9 mouse cellular contexts compared by ENCODE assay signal in the genomic region with DNA sequence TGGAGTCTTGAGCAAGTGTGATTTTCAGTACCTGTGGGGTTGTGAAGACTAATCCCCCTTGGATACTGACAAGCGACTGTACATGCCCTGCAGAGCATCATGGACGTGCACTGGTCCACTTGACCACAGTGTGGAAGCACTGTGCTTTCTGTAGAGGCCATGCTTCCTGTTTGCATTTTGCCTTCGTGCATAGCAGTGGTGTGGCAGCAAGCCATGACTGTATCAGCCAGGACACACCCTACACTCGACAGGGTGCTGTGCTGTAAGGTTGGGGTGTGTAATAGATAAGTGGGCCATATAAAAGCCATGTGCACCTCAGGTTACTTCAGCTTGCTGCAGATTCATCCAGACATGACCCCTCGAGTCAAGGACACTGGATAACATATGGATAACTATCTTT. TPM values are rescaled to one million over a fixed set of nuclear protein-coding genes. Genes with fewer than 3 reads are reported as not detected.
DNase-seq lines count a peak whose midpoint lies in the region; ATAC-seq and TF ChIP-seq lines count a peak whose summit lies in the region.
"Had no signal": no experiment of that assay in that cellular context is flagged by ENCODE, and none has a peak within 500 bp of the region (broad histone marks: within the 10 kb centered on the region; RNA-seq: fewer than 3 reads in every experiment).

No protein-coding gene starts in this region.

- DNase-seq in kidney, adult 2 months = no peak
- DNase-seq in gastrocnemius, adult 18-20 months (ENCODE audit: low spot score) = no peak
- DNase-seq in frontal cortex, postnatal 25 days (ENCODE audit: low spot score in 2 of 2) = no peak
- DNase-seq in hindbrain, embryonic 10.5 days (ENCODE audit: low spot score) = no peak

- TF ChIP-seq POLR2A in kidney, adult 2 months (IDR thresholded peaks at IDR 0.05; ENCODE audit: low read depth, low read length) = no peak
- no peak for TF ChIP-seq POLR2A in ES-Bruce4 (IDR thresholded peaks at IDR 0.05; ENCODE audit: insufficient read depth, low read length)

- H3K4me3 ChIP-seq in kidney, adult 2 months (ENCODE audit: insufficient read depth, low read depth, low read length) = no peak overlapping the region
- no peak overlapping the region for H3K4me3 ChIP-seq in kidney, embryonic 14.5 days (ENCODE audit: low read length)
- H3K4me3 ChIP-seq in ES-Bruce4 (ENCODE audit: low read depth, low read length) = no peak overlapping the region
- H3K4me3 ChIP-seq in megakaryocyte, embryonic 14.5 days (replicated peaks) = peak overlapping the region; percentile 76
- no peak overlapping the region for H3K4me3 ChIP-seq in hindbrain, embryonic 10.5 days
- H3K4me3 ChIP-seq: hindbrain, embryonic 15.5 days had no signal

- no peaks in the 10 kb centered on the region for H3K27me3 ChIP-seq in kidney, adult 2 months (replicated peaks; ENCODE audit: control insufficient read depth, insufficient read depth, low read length)
- H3K27me3 ChIP-seq in kidney, embryonic 14.5 days (ENCODE audit: control insufficient read depth, insufficient read depth, low read length) = no peaks in the 10 kb centered on the region
- no peaks in the 10 kb centered on the region for H3K27me3 ChIP-seq in ES-Bruce4 (ENCODE audit: control insufficient read depth, insufficient read depth, low read length, poor library complexity, severe bottlenecking)
- H3K27me3 ChIP-seq in megakaryocyte, embryonic 14.5 days (replicated peaks) = peaks cover 21% of the 10 kb centered on the region
- no peaks in the 10 kb centered on the region for H3K27me3 ChIP-seq in hindbrain, embryonic 10.5 days (ENCODE audit: insufficient read depth, poor library complexity, severe bottlenecking)
- H3K27me3 ChIP-seq: hindbrain, embryonic 15.5 days had no signal

- no peaks in the 10 kb centered on the region for H3K36me3 ChIP-seq in kidney, adult 2 months (ENCODE audit: control insufficient read depth, insufficient read depth, low read length)
- no peaks in the 10 kb centered on the region for H3K36me3 ChIP-seq in kidney, embryonic 14.5 days (ENCODE audit: control insufficient read depth, insufficient read depth, low read length)
- H3K36me3 ChIP-seq in ES-Bruce4 (ENCODE audit: control insufficient read depth, insufficient read depth, low read length, poor library complexity, severe bottlenecking) = no peaks in the 10 kb centered on the region
- no peaks in the 10 kb centered on the region for H3K36me3 ChIP-seq in megakaryocyte, embryonic 14.5 days (replicated peaks; ENCODE audit: low read length)
- H3K36me3 ChIP-seq in hindbrain, embryonic 10.5 days = no peaks in the 10 kb centered on the region
- H3K36me3 ChIP-seq: hindbrain, embryonic 15.5 days had no signal

- no peaks in the 10 kb centered on the region for H3K4me1 ChIP-seq in kidney, adult 2 months (ENCODE audit: control insufficient read depth, insufficient read depth, low read length)
- H3K4me1 ChIP-seq in kidney, embryonic 14.5 days (ENCODE audit: control insufficient read depth, insufficient read depth, low read length) = 0 out of 2 replicates have a peak, but pooled peaks cover 3% of the 10 kb centered on the region
- no peaks in the 10 kb centered on the region for H3K4me1 ChIP-seq in ES-Bruce4 (ENCODE audit: control insufficient read depth, insufficient read depth, low read length)
- H3K4me1 ChIP-seq in megakaryocyte, embryonic 14.5 days = peaks cover 24% of the 10 kb centered on the region
- H3K4me1 ChIP-seq in hindbrain, embryonic 10.5 days (replicated peaks) = peaks cover 7% of the 10 kb centered on the region

- WGBS in kidney, adult 2 months = 52% methylated on average over 5 of the region's 5 CpGs
- WGBS in kidney, embryonic 14.5 days = 61% methylated on average over 5 of the region's 5 CpGs
- WGBS in hindbrain, embryonic 10.5 days = 76% methylated on average over 5 of the region's 5 CpGs

- no peak overlapping the region for H3K27ac ChIP-seq in kidney, adult 2 months (ENCODE audit: insufficient read depth, low read depth, low read length)
- H3K27ac ChIP-seq in kidney, embryonic 14.5 days (ENCODE audit: low read depth, low read length) = no peak overlapping the region
- no peak overlapping the region for H3K27ac ChIP-seq in ES-Bruce4 (ENCODE audit: insufficient read depth, low read length)
- no peak overlapping the region for H3K27ac ChIP-seq in hindbrain, embryonic 10.5 days
- H3K27ac ChIP-seq: hindbrain, embryonic 15.5 days had no signal

- H3K4me2 ChIP-seq in kidney, embryonic 14.5 days (replicated peaks; ENCODE audit: low read depth, low read length) = no peak overlapping the region
- H3K4me2 ChIP-seq: hindbrain, embryonic 15.5 days had no signal

- TF ChIP-seq EP300 in ES-Bruce4 (IDR thresholded peaks at IDR 0.05; ENCODE audit: insufficient read depth, low read depth, low read length) = no peak

- H3K9me3 ChIP-seq in kidney, embryonic 14.5 days (ENCODE audit: control insufficient read depth, low read length) = no peaks in the 10 kb centered on the region
- H3K9me3 ChIP-seq in ES-Bruce4 (replicated peaks; ENCODE audit: control insufficient read depth, insufficient read depth, low read length, poor library complexity, severe bottlenecking) = no peaks in the 10 kb centered on the region
- no peaks in the 10 kb centered on the region for H3K9me3 ChIP-seq in megakaryocyte, embryonic 14.5 days
- H3K9me3 ChIP-seq in hindbrain, embryonic 10.5 days = no peaks in the 10 kb centered on the region
- H3K9me3 ChIP-seq: hindbrain, embryonic 15.5 days had no signal

- H3K9ac ChIP-seq in kidney, embryonic 14.5 days (ENCODE audit: low read depth, low read length) = no peak overlapping the region
- no peak overlapping the region for H3K9ac ChIP-seq in ES-Bruce4 (ENCODE audit: low read depth, poor library complexity, severe bottlenecking)
- H3K9ac ChIP-seq: hindbrain, embryonic 15.5 days had no signal

- TF ChIP-seq CTCF in kidney, adult 2 months (conservative IDR thresholded peaks at IDR 0.05; ENCODE audit: insufficient read depth, insufficient read length, low read depth, low read length) = peak; percentile 31
- peak; percentile 25 for TF ChIP-seq CTCF in ES-Bruce4 (IDR thresholded peaks at IDR 0.05; ENCODE audit: low read depth, low read length)

- no peak for ATAC-seq in kidney, embryonic 14.5 days (ENCODE audit: low FRiP score, low TSS enrichment)
- peak; percentile 59 for ATAC-seq in inflammation-experienced regulatory T-cells, adult 6 months

RNA-seq across cellular contexts. Expression of gene Bfsp1, which starts 24.3 kb away (rescaled TPM):
- polyA plus RNA-seq in kidney, adult 2 months (2012; rRNA removed) = 0.35 and 0.36 TPM in 2 replicates
- 1.0 and 1.7 TPM in 2 replicates for polyA plus RNA-seq in kidney, embryonic 14.5 days (2014; fragmentation: Nextera tagmentation; extraction: Ambion mirVana)
- 0.58 and 0.93 TPM in 2 replicates for polyA plus RNA-seq in ES-Bruce4 (2011; ENCODE audit: insufficient read depth, insufficient read length, low read depth, missing spikeins)
- not detected for polyA plus RNA-seq in inflammation-experienced regulatory T-cells, adult 6 months (2017; shearing (Covaris generic))
- 0.31 TPM in 1 of 2 replicates, not detected in the other for polyA plus RNA-seq in megakaryocyte, embryonic 14.5 days (2012; ENCODE audit: insufficient read depth, low replicate concordance)
- total RNA-seq in gastrocnemius, adult 18-20 months (2021) = not detected
- polyA plus RNA-seq in hindbrain, embryonic 10.5 days (2016; fragmentation: Nextera tagmentation; extraction: Ambion mirVana) = 0.45 and 1.0 TPM in 2 replicates
